Mouse (Mus musculus): ENCODE measurements around the gene Thra.

Gene Thra

GRCm38 (mm10) chr11:98795015-98795713 is 54.7 kb downstream of the Thra start, which contains the start of gene Msl1:
Msl1 (plus strand) TSS chr11:98795516.
- DNase-seq (ENCODE audit: low read depth, low spot score): peak; percentile 92

- no peak for DNase-seq (ENCODE audit: low read depth, low spot score)
Measured at GRCm38 (mm10) chr11:98795714-98796514, 55.5 kb downstream of the Thra start.

- DNase-seq (ENCODE audit: low read depth, low spot score): peak; percentile 69
Measured at GRCm38 (mm10) chr11:98796515-98797216, 56.2 kb downstream of the Thra start.

- DNase-seq (ENCODE audit: low read depth, low spot score): no peak
Measured at GRCm38 (mm10) chr11:98797306-98797705, 56.9 kb downstream of the Thra start.

GRCm38 (mm10) chr11:98797909-98798308 is 57.5 kb downstream of the Thra start:
- DNase-seq (ENCODE audit: low read depth, low spot score): no peak

GRCm38 (mm10) chr11:98804605-98805004 is 64.2 kb downstream of the Thra start, which contains the start of gene Casc3:
Casc3 (plus strand) TSS chr11:98804905.
- no peak for DNase-seq (ENCODE audit: low read depth, low spot score)

GRCm38 (mm10) chr11:98808417-98808816 is 68.0 kb downstream of the Thra start:
- DNase-seq (ENCODE audit: low read depth, low spot score): no peak

GRCm38 (mm10) chr11:98809457-98810290 is 69.2 kb downstream of the Thra start:
- DNase-seq (ENCODE audit: low read depth, low spot score): peak; percentile 99

GRCm38 (mm10) chr11:98810686-98811085 is 70.2 kb downstream of the Thra start:
- DNase-seq (ENCODE audit: low read depth, low spot score): no peak

- DNase-seq (ENCODE audit: low read depth, low spot score): no peak
Measured at GRCm38 (mm10) chr11:98816706-98817239, 76.3 kb downstream of the Thra start.

Measured in CD4-positive, CD25-positive, alpha-beta regulatory T cell, adult 2 months (primary cell).